Mouse (Mus musculus): ENCODE data around the gene Togaram1. TPM values are rescaled to one million over a fixed set of nuclear protein-coding genes. Genes with fewer than 3 reads are reported as not detected.

The Togaram1 gene
- polyA plus RNA-seq (2015; fragmentation: Nextera tagmentation; extraction: Ambion mirVana) = 30.2 and 31.3 TPM in 2 replicates

DNA sequence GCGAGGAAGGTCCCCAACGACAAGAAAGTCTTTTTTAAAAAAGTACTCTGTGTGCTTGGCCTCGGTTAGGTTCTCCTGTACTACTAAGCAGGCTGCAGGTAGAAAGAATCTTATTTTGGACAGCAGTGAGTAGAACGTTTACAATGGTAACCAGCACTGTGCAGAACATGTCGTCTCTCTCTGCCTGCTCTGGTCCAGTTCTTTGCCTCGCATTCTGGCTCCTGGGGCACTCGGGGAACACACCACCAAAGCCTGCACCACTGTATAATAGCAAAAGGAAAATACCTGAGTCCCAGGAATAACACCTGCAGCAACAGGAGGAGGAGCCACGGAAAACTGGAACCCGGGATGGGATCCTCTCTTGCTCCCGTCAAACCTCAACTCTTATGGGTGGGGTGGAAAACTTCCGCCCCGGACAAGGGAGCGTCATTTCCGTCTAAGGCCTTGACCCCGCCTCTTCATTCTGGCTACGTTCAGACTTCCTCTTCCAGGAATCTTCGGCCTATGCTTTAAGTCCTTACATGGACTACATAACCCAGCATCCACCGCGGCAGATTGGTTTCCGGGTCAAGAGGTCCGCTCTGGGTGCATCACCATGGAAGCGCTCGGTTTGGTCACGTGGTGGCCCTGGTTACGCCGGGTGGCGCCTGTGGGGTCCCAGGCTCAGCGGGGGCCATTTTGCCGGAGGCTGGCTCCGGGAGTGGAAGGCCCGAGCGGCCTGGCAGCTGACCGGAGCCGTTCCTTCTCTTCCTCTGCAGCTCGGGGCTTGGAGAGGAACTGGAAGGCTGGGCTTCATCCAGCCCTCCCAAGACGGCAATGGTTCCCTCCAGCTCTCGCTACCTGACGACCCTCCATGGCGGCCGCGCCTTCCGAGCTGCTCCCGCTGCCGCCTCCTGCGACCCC is at the start of gene Togaram1, which contains the start of gene Klhl28:
Togaram1 (plus strand) TSS at position 681 of the 903 bp plus-strand sequence.
Klhl28 (minus strand) TSS at position 411 of the 903 bp plus-strand sequence.
- Histone ChIP-seq H3K36me3 (no peaks in the 10 kb centered on the region), H3K4me1 (peaks cover 23% of the 10 kb centered on the region), H3K9me3 (replicated peaks) (no peaks in the 10 kb centered on the region), H3K27me3 (no peaks in the 10 kb centered on the region), H3K4me3 (replicated peaks) (peak within 1 kb of the TSS; percentile 93), H3K9ac (peak within 1 kb of the TSS; percentile 95), H3K4me2 (peak within 1 kb of the TSS; percentile 82), H3K27ac (peak within 1 kb of the TSS; percentile 93)
- under 1% methylated on average over 45 of the region's 45 CpGs for WGBS
- peak; percentile 99 for ATAC-seq (replicated peaks; ENCODE audit: low FRiP score)

- Histone ChIP-seq H3K9ac (no peak overlapping the region), H3K4me2 (no peak overlapping the region), H3K9me3 (replicated peaks) (no peaks in the 10 kb centered on the region), H3K36me3 (no peaks in the 10 kb centered on the region), H3K27ac (no peak overlapping the region), H3K27me3 (no peaks in the 10 kb centered on the region), H3K4me1 (0 out of 2 replicates have a peak, but pooled peaks cover 5% of the 10 kb centered on the region), H3K4me3 (replicated peaks) (no peak overlapping the region)
- ATAC-seq (replicated peaks; ENCODE audit: low FRiP score) = no peak
Observed at GRCm38 (mm10) chr12:64916735-64917134, 48.9 kb upstream of the Togaram1 start.

GRCm38 (mm10) chr12:64917578-64918471 is 47.8 kb upstream of the Togaram1 start, which contains the start of gene Gm527:
Gene Gm527 (plus strand): TSS chr12:64917906.
- Histone ChIP-seq H3K4me1 (0 out of 2 replicates have a peak, but pooled peaks cover 5% of the 10 kb centered on the region), H3K9ac (peak within 1 kb of the TSS; percentile 76), H3K36me3 (peaks cover 3% of the 10 kb centered on the region; the same call in 1 of the 2 replicates), H3K27ac (peak within 1 kb of the TSS; percentile 70), H3K27me3 (no peaks in the 10 kb centered on the region), H3K9me3 (replicated peaks) (no peaks in the 10 kb centered on the region), H3K4me3 (replicated peaks) (peak within 1 kb of the TSS; percentile 91), H3K4me2 (peak within 1 kb of the TSS; percentile 85)
- ATAC-seq (replicated peaks; ENCODE audit: low FRiP score) = peak; percentile 100
- WGBS = under 1% methylated on average over 43 of the region's 93 CpGs

DNA sequence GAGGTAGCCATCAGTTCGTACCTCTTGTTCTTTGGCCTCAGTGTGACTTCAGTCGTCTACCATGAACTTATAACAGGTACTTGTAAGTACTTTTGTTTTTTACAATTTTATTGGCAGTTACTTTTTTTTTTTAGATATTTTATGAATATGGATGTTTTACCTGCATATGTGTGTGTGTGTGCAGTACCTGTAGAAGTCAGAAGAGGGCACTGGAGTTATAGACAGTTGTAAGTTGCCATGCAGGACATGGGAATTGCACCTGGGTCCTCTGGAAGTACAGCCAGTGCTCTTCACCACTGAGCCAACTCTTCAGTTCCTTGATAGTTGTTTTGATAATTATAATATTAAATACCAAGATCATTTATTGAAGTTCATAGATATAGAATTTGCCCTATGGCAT is 28.1 kb upstream of the Togaram1 start:
- no peak overlapping the region for H3K4me2 ChIP-seq
- ATAC-seq (replicated peaks; ENCODE audit: low FRiP score) = no peak
- H3K9ac ChIP-seq = no peak overlapping the region
- H3K27ac ChIP-seq = no peak overlapping the region
- H3K4me1 ChIP-seq = no peaks in the 10 kb centered on the region
- 0 out of 2 replicates have a peak, but pooled peaks cover 9% of the 10 kb centered on the region for H3K36me3 ChIP-seq
- 90% methylated on average over 2 of the region's 2 CpGs for WGBS
- H3K27me3 ChIP-seq = no peaks in the 10 kb centered on the region
- H3K4me3 ChIP-seq (replicated peaks) = no peak overlapping the region
- H3K9me3 ChIP-seq (replicated peaks) = no peaks in the 10 kb centered on the region

DNA sequence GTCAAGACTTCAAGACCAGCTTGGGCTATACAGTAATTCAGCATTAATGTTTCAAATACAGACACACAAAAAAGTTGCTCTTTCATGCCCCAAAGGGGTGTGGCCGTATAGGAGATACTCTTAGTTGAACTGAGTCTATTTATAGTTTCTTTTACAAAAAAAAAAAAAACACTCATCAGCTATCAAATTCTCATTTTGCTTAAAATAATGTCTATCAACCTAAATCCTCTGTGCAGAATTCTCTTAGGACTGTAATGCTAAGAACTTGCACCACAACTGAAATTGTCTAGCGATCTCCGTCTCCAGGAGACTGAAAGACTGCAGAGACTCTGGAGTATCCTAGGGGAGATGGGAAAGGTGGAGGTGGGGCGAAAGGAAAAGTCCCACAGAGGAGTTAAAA is 1.0 kb upstream of the Togaram1 start:
- H3K4me1 ChIP-seq = peaks cover 17% of the 10 kb centered on the region
- no peaks in the 10 kb centered on the region for H3K36me3 ChIP-seq
- H3K4me3 ChIP-seq (replicated peaks) = peak overlapping the region; percentile 93
- no peak for ATAC-seq (replicated peaks; ENCODE audit: low FRiP score)
- H3K27ac ChIP-seq = peak overlapping the region; percentile 81
- 22% methylated on average over 4 of the region's 4 CpGs for WGBS
- no peaks in the 10 kb centered on the region for H3K27me3 ChIP-seq
- peak overlapping the region; percentile 81 for H3K4me2 ChIP-seq
- H3K9ac ChIP-seq = peak overlapping the region; percentile 58
- no peaks in the 10 kb centered on the region for H3K9me3 ChIP-seq (replicated peaks)

DNA sequence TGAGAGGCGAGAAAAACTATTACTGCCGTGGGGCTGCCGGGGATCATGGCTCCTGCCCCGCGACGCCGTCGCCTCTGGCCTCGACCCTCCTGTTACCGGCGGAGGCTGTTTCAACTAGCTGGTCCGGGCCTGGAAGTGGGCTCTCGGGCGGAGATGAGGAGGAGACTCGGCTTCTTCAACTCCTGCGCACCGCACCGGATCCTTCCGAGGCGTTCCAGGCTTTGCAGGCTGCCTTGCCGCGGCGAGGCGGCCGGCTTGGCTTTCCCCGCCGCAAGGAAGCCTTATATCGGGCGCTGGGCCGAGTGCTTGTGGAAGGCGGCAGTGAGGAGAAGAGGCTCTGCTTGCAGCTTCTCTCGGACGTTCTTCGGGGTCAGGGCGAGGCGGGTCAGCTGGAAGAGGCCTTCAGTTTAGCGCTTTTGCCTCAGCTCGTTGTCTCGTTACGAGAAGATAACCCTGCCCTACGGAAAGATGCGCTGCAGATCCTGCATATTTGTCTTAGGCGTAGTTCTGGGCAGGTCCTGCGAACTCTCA is 562 bp downstream of the Togaram1 start:
- Histone ChIP-seq H3K9me3 (replicated peaks) (no peaks in the 10 kb centered on the region), H3K9ac (peak overlapping the region; percentile 95), H3K27ac (peak overlapping the region; percentile 93), H3K36me3 (peaks cover 4% of the 10 kb centered on the region; the same call in 1 of the 2 replicates), H3K4me3 (replicated peaks) (peak overlapping the region; percentile 93), H3K27me3 (no peaks in the 10 kb centered on the region), H3K4me2 (peak overlapping the region; percentile 82), H3K4me1 (peaks cover 31% of the 10 kb centered on the region)
- no peak; the same call in 1 of the 2 replicates for ATAC-seq (replicated peaks; ENCODE audit: low FRiP score)
- under 1% methylated on average over 44 of the region's 44 CpGs for WGBS

- Histone ChIP-seq H3K4me1 (peaks cover 35% of the 10 kb centered on the region), H3K27me3 (no peaks in the 10 kb centered on the region), H3K4me3 (replicated peaks) (peak overlapping the region; percentile 93), H3K36me3 (peaks cover 7% of the 10 kb centered on the region; the same call in 1 of the 2 replicates), H3K9me3 (replicated peaks) (no peaks in the 10 kb centered on the region), H3K9ac (peak overlapping the region; percentile 95), H3K27ac (peak overlapping the region; percentile 93), H3K4me2 (peak overlapping the region; percentile 82)
- WGBS = 3% methylated on average over 19 of the region's 19 CpGs
- ATAC-seq (replicated peaks; ENCODE audit: low FRiP score) = no peak
Observed at GRCm38 (mm10) chr12:64966652-64967435, 1.2 kb downstream of the Togaram1 start.

DNA sequence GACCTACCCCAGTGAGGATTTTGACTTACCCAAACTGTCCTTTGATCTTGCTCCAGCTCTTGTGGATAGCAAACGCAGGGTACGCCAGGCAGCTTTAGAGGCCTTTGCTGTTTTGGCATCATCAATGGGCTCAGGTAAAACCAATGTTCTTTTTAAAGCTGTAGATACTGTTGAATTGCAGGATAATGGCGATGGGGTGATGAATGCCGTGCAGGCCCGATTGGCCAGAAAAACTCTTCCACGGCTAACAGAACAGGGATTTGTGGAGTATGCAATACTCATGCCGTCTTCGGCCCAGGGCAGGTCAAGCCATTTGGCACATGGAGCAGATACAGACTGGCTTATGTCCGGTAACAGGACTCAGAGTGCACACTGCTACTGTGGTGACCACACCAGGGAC is 1.9 kb downstream of the Togaram1 start:
- WGBS = 2% methylated on average over 9 of the region's 9 CpGs
- peaks cover 35% of the 10 kb centered on the region for H3K4me1 ChIP-seq
- ATAC-seq (replicated peaks; ENCODE audit: low FRiP score) = no peak

GRCm38 (mm10) chr12:64968067-64968466 is 2.5 kb downstream of the Togaram1 start:
- ATAC-seq (replicated peaks; ENCODE audit: low FRiP score) = no peak
- Histone ChIP-seq H3K27me3 (no peaks in the 10 kb centered on the region), H3K4me3 (replicated peaks) (peak overlapping the region; percentile 93), H3K9me3 (replicated peaks) (no peaks in the 10 kb centered on the region), H3K36me3 (peaks cover 7% of the 10 kb centered on the region; the same call in 1 of the 2 replicates), H3K9ac (peak overlapping the region; percentile 95), H3K27ac (no peak overlapping the region), H3K4me2 (peak overlapping the region; percentile 82), H3K4me1 (peaks cover 35% of the 10 kb centered on the region)
- 3% methylated on average over 2 of the region's 2 CpGs for WGBS

More for the DNA sequence above, 1.9 kb downstream of the Togaram1 start:
- Histone ChIP-seq H3K9ac (peak overlapping the region; percentile 95), H3K4me2 (peak overlapping the region; percentile 82), H3K36me3 (peaks cover 7% of the 10 kb centered on the region; the same call in 1 of the 2 replicates), H3K9me3 (replicated peaks) (no peaks in the 10 kb centered on the region), H3K27ac (no peak overlapping the region), H3K4me3 (replicated peaks) (peak overlapping the region; percentile 93), H3K27me3 (no peaks in the 10 kb centered on the region)

- Histone ChIP-seq H3K27ac (no peak overlapping the region), H3K27me3 (no peaks in the 10 kb centered on the region), H3K9me3 (replicated peaks) (no peaks in the 10 kb centered on the region), H3K9ac (no peak overlapping the region), H3K4me3 (replicated peaks) (no peak overlapping the region), H3K4me2 (peak overlapping the region; percentile 22; the same call in 1 of the 2 replicates), H3K4me1 (peaks cover 32% of the 10 kb centered on the region), H3K36me3 (peaks cover 10% of the 10 kb centered on the region; the same call in 1 of the 2 replicates)
- no peak for ATAC-seq (replicated peaks; ENCODE audit: low FRiP score)
Observed at GRCm38 (mm10) chr12:64971399-64971798, 5.8 kb downstream of the Togaram1 start.

- Histone ChIP-seq H3K27ac (no peak overlapping the region), H3K36me3 (peaks cover 13% of the 10 kb centered on the region), H3K4me1 (peaks cover 28% of the 10 kb centered on the region), H3K9me3 (replicated peaks) (no peaks in the 10 kb centered on the region), H3K4me3 (replicated peaks) (no peak overlapping the region), H3K9ac (no peak overlapping the region), H3K27me3 (no peaks in the 10 kb centered on the region), H3K4me2 (no peak overlapping the region)
- ATAC-seq (replicated peaks; ENCODE audit: low FRiP score) = no peak
- 79% methylated on average over 6 of the region's 6 CpGs for WGBS
Observed at GRCm38 (mm10) chr12:64972063-64972462, 6.5 kb downstream of the Togaram1 start.
